Mouse (Mus musculus) urinary bladder, postnatal 14 days (tissue): ENCODE data around the gene Hsp90ab1.

Experiments
- DNase-seq: peaks from one replicate; pipeline ENCODE4 v3.0.0; 2021; ENCODE audit warnings: low spot score

Hsp90ab1 gene

GRCm38 (mm10) chr17:45596631-45597396, 23.7 kb upstream of the Hsp90ab1 start:
- DNase-seq: peak; percentile 81

- DNase-seq: no peak
Measured at GRCm38 (mm10) chr17:45595736-45596390, 22.8 kb upstream of the Hsp90ab1 start.

GRCm38 (mm10) chr17:45594881-45595735, 22.0 kb upstream of the Hsp90ab1 start:
- DNase-seq: peak; percentile 76

GRCm38 (mm10) chr17:45594195-45594594, 21.1 kb upstream of the Hsp90ab1 start:
- no peak for DNase-seq

GRCm38 (mm10) chr17:45593479-45593878, 20.4 kb upstream of the Hsp90ab1 start:
- no peak for DNase-seq

GRCm38 (mm10) chr17:45592606-45593431, 19.7 kb upstream of the Hsp90ab1 start:
- DNase-seq: peak; percentile 47

GRCm38 (mm10) chr17:45591701-45592605, 18.9 kb upstream of the Hsp90ab1 start:
- no peak for DNase-seq

- no peak for DNase-seq
Measured at GRCm38 (mm10) chr17:45590410-45590809, 17.3 kb upstream of the Hsp90ab1 start.

GRCm38 (mm10) chr17:45589844-45590243, 16.8 kb upstream of the Hsp90ab1 start:
- no peak for DNase-seq

- no peak for DNase-seq
Measured at GRCm38 (mm10) chr17:45589236-45589635, 16.2 kb upstream of the Hsp90ab1 start.

GRCm38 (mm10) chr17:45588370-45588769, 15.3 kb upstream of the Hsp90ab1 start:
- no peak for DNase-seq

GRCm38 (mm10) chr17:45586449-45586837, 13.4 kb upstream of the Hsp90ab1 start:
- no peak for DNase-seq

- DNase-seq: no peak
Measured at GRCm38 (mm10) chr17:45585725-45586448, 12.8 kb upstream of the Hsp90ab1 start.

- peak; percentile 71 for DNase-seq
Measured at GRCm38 (mm10) chr17:45584939-45585678, 12.0 kb upstream of the Hsp90ab1 start.

GRCm38 (mm10) chr17:45584096-45584896, 11.2 kb upstream of the Hsp90ab1 start:
- peak; percentile 84 for DNase-seq

GRCm38 (mm10) chr17:45582715-45583355, 9.8 kb upstream of the Hsp90ab1 start:
- DNase-seq: no peak

- no peak for DNase-seq
Measured at GRCm38 (mm10) chr17:45582188-45582587, 9.1 kb upstream of the Hsp90ab1 start.

- peak; percentile 71 for DNase-seq
Measured at GRCm38 (mm10) chr17:45581567-45581983, 8.5 kb upstream of the Hsp90ab1 start.
